Mouse (Mus musculus): ENCODE data around the gene Gda. TPM values are rescaled to one million over a fixed set of nuclear protein-coding genes. Genes with fewer than 3 reads are reported as not detected.

The Gda gene
- polyA plus RNA-seq, 1 experiment from 2014 or later: 0.16 TPM

DNA sequence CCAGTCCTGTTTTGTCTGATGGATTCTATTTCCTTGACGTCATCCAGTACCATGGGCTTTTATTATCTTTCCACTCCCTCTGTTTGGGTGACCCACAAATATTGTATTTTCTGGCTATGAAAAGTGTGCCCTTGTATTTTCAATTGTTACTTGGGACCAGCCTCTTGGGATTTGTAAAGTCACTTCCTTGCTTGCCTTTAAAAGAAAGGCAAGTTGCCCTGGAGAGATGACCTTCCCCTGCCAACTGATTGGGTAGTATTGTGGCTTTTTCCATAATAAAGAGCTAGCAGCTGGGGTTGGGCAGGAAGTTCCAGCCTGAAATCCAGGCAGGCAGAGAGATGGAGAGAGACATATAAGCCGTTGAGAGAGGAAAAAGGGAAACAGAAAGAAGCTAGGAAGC, 91.5 kb downstream of the Gda start:
- H3K27ac ChIP-seq: no peak overlapping the region
- H3K4me3 ChIP-seq: no peak overlapping the region
- no peaks in the 10 kb centered on the region for H3K27me3 ChIP-seq (ENCODE audit: insufficient read depth, poor library complexity, severe bottlenecking)
- no peaks in the 10 kb centered on the region for H3K9me3 ChIP-seq
- DNase-seq (ENCODE audit: low spot score): no peak
- no peaks in the 10 kb centered on the region for H3K4me1 ChIP-seq
- WGBS: 49% methylated on average over 2 of the region's 2 CpGs
- H3K36me3 ChIP-seq: no peaks in the 10 kb centered on the region

DNA sequence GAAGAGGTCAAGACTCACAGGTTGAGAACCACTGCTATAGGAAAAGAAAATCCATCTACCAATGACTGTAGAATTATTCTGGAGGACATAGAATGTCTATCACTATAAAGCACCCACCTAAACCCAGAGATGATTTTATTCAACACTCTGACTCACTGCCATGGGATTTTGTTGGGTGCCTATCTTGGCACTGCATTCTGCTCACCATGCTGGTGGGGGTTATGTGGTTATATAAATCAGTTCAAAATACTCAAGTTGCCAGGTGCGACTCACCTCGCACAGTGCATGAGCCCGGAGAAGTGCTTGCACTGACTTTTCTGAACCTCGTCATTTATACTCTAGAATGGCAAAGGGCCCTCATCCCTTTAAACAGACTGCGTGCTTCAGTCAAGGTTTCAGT, 94.0 kb downstream of the Gda start:
- WGBS: 90% methylated on average over 5 of the region's 5 CpGs

DNA sequence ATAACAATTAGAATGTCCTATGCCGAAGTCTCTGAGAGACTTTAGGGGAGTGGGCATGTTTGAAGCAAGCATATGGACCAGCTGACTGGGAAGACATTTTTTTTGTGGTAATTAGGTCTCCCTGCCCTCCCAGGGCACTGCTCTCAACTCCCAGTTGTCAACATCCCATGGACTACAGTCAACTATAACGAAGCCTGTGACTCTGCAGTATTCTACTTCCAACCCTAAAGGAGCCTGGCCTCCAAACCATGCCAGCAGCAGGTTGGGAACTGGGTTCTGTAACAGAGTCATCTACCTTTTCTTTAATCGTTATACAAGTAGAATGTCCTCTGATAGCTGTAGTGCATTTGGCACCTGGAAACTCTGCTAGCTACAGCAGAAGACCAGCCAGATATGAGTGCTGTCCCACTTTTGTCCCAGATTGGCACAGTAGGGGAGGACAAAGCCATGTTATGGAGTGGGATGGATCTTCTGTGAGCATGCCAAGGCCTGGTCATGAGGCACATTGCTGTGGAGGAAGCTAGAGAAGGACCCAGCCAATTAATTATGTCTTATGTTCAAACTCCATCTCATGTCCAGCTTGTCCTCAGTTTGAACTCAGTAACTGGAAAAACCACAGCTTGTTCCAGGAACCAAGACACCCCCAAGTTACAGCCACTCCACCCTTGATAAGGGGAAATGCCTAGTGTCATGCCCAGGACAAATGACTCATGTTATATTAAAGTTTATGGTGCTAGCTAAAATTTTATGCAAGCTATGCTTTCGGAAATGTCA, 96.6 kb downstream of the Gda start:
- H3K27ac ChIP-seq: no peak overlapping the region
- H3K36me3 ChIP-seq: no peaks in the 10 kb centered on the region
- no peaks in the 10 kb centered on the region for H3K27me3 ChIP-seq (ENCODE audit: insufficient read depth, poor library complexity, severe bottlenecking)
- no peaks in the 10 kb centered on the region for H3K9me3 ChIP-seq
- DNase-seq (ENCODE audit: low spot score): no peak
- no peak overlapping the region for H3K4me3 ChIP-seq
- 84% methylated on average over 4 of the region's 4 CpGs for WGBS
- H3K4me1 ChIP-seq: no peaks in the 10 kb centered on the region

More for the DNA sequence above, 94.0 kb downstream of the Gda start:
- no peaks in the 10 kb centered on the region for H3K27me3 ChIP-seq (ENCODE audit: insufficient read depth, poor library complexity, severe bottlenecking)
- H3K4me3 ChIP-seq: no peak overlapping the region
- no peaks in the 10 kb centered on the region for H3K4me1 ChIP-seq
- no peak for DNase-seq (ENCODE audit: low spot score)
- H3K27ac ChIP-seq: no peak overlapping the region
- H3K9me3 ChIP-seq: no peaks in the 10 kb centered on the region
- no peaks in the 10 kb centered on the region for H3K36me3 ChIP-seq

GRCm38 (mm10) chr19:21373073-21373755, 100.0 kb downstream of the Gda start:
- 53% methylated on average over 11 of the region's 11 CpGs for WGBS
- Histone ChIP-seq H3K36me3 (no peaks in the 10 kb centered on the region), H3K9me3 (no peaks in the 10 kb centered on the region), H3K27me3 (ENCODE audit: insufficient read depth, poor library complexity, severe bottlenecking) (no peaks in the 10 kb centered on the region), H3K4me1 (no peaks in the 10 kb centered on the region), H3K4me3 (no peak overlapping the region), H3K27ac (no peak overlapping the region)
- no peak for DNase-seq (ENCODE audit: low spot score)

DNA sequence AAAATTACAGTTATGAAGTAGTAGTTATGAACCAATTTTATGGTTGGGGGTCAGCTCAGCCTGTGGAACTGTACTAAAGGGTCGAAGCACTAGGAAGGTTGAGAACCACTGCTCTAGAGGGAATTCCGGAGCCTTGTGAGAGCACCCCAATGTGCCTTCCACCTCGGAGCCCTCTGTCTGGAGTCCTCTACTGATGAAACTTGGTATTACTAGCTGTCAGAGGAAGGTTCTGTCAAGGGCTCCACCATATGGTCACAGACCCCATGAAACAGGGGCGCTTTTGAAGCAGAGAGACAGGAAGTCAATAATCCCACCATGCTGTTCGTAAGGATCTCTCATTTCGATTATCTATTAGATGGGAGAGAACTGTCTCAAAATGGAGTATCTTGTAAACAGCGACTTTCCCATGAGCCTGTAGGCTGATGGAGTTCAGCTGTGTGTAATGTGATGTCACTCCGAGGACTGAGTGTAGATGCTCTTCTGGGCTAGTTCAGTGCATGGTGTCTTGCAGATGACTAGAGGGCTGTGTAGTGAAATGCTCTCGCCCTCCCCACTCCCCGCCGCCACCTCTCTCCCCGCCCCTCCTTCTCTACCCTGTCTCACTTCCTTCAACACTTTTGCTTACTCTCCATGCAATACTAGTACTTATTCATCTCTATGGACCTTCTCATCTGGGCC, 100.7 kb downstream of the Gda start:
- Histone ChIP-seq H3K4me1 (no peaks in the 10 kb centered on the region), H3K36me3 (no peaks in the 10 kb centered on the region), H3K4me3 (no peak overlapping the region), H3K27ac (no peak overlapping the region), H3K9me3 (no peaks in the 10 kb centered on the region), H3K27me3 (ENCODE audit: insufficient read depth, poor library complexity, severe bottlenecking) (no peaks in the 10 kb centered on the region)
- 74% methylated on average over 12 of the region's 12 CpGs for WGBS
- DNase-seq (ENCODE audit: low spot score): no peak

DNA sequence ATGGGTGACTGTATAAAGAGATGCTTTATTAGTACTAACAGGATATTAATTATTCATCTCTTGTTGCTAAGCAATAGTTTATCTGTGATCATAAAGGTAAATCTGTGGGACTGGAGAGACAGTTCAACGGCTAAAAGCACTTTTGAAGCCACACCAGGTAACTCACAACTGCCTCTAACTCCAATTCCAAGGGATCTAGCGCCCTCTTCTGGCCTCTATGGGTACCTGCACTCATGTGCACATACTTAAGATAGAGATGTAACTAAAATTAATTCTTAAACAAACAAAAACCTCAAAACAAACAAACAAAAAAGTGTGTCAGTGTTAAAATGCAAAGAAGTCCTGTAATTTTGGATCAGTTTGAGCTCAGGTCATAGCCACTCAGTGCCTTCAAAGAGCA, 101.9 kb downstream of the Gda start:
- 55% methylated on average over 2 of the region's 2 CpGs for WGBS
- H3K4me1 ChIP-seq: no peaks in the 10 kb centered on the region
- DNase-seq (ENCODE audit: low spot score): no peak
- no peaks in the 10 kb centered on the region for H3K9me3 ChIP-seq
- H3K27ac ChIP-seq: no peak overlapping the region
- H3K4me3 ChIP-seq: no peak overlapping the region
- no peaks in the 10 kb centered on the region for H3K36me3 ChIP-seq
- no peaks in the 10 kb centered on the region for H3K27me3 ChIP-seq (ENCODE audit: insufficient read depth, poor library complexity, severe bottlenecking)

GRCm38 (mm10) chr19:21370782-21371181, 102.5 kb downstream of the Gda start:
- DNase-seq (ENCODE audit: low spot score): no peak
- no peaks in the 10 kb centered on the region for H3K4me1 ChIP-seq
- no peak overlapping the region for H3K4me3 ChIP-seq
- H3K27me3 ChIP-seq (ENCODE audit: insufficient read depth, poor library complexity, severe bottlenecking): no peaks in the 10 kb centered on the region
- H3K36me3 ChIP-seq: no peaks in the 10 kb centered on the region
- H3K27ac ChIP-seq: no peak overlapping the region
- no peaks in the 10 kb centered on the region for H3K9me3 ChIP-seq
- WGBS: 89% methylated on average over 8 of the region's 8 CpGs

GRCm38 (mm10) chr19:21369175-21369574, 104.1 kb downstream of the Gda start:
- H3K27ac ChIP-seq: no peak overlapping the region
- H3K4me1 ChIP-seq: no peaks in the 10 kb centered on the region
- H3K36me3 ChIP-seq: no peaks in the 10 kb centered on the region
- no peaks in the 10 kb centered on the region for H3K9me3 ChIP-seq
- 85% methylated on average over 6 of the region's 6 CpGs for WGBS
- no peaks in the 10 kb centered on the region for H3K27me3 ChIP-seq (ENCODE audit: insufficient read depth, poor library complexity, severe bottlenecking)
- no peak overlapping the region for H3K4me3 ChIP-seq
- DNase-seq (ENCODE audit: low spot score): no peak

- Histone ChIP-seq H3K27me3 (ENCODE audit: insufficient read depth, poor library complexity, severe bottlenecking) (no peaks in the 10 kb centered on the region), H3K4me1 (no peaks in the 10 kb centered on the region), H3K4me3 (no peak overlapping the region), H3K9me3 (no peaks in the 10 kb centered on the region), H3K36me3 (no peaks in the 10 kb centered on the region), H3K27ac (no peak overlapping the region)
- DNase-seq (ENCODE audit: low spot score): no peak
- 81% methylated on average over 4 of the region's 4 CpGs for WGBS
Measured at GRCm38 (mm10) chr19:21368595-21368994, 104.7 kb downstream of the Gda start.

- 82% methylated on average over 6 of the region's 6 CpGs for WGBS
- no peaks in the 10 kb centered on the region for H3K9me3 ChIP-seq
- H3K4me3 ChIP-seq: no peak overlapping the region
- H3K4me1 ChIP-seq: no peaks in the 10 kb centered on the region
- no peak for DNase-seq (ENCODE audit: low spot score)
- no peaks in the 10 kb centered on the region for H3K36me3 ChIP-seq
- H3K27ac ChIP-seq: no peak overlapping the region
- H3K27me3 ChIP-seq (ENCODE audit: insufficient read depth, poor library complexity, severe bottlenecking): no peaks in the 10 kb centered on the region
Measured at GRCm38 (mm10) chr19:21357792-21358191, 115.5 kb downstream of the Gda start.

DNA sequence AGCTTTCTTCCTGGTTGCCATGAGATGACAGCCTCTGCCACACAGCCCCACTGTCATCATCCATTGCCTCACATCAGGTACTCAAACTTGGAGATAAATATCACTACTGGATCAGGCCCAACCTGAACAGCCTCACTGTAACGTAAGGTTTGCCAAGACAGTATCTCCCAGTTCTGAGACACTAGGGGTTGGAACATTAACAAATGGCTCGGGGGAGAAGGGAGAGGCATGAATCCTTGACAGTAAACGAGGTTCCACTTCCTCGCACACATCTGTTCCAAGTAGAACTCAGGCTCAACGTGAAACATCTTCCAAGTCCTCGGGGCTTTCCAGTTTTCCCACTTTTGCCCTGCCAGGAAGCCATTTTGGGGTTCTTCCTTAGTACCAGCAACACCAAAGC, 123.6 kb downstream of the Gda start:
- Histone ChIP-seq H3K36me3 (no peaks in the 10 kb centered on the region), H3K9me3 (no peaks in the 10 kb centered on the region), H3K27me3 (ENCODE audit: insufficient read depth, poor library complexity, severe bottlenecking) (no peaks in the 10 kb centered on the region), H3K4me3 (no peak overlapping the region), H3K27ac (no peak overlapping the region), H3K4me1 (no peaks in the 10 kb centered on the region)
- 87% methylated on average over 6 of the region's 6 CpGs for WGBS
- no peak for DNase-seq (ENCODE audit: low spot score)

GRCm38 (mm10) chr19:21346646-21347045, 126.6 kb downstream of the Gda start:
- DNase-seq (ENCODE audit: low spot score): no peak
- Histone ChIP-seq H3K4me3 (no peak overlapping the region), H3K9me3 (no peaks in the 10 kb centered on the region), H3K36me3 (no peaks in the 10 kb centered on the region), H3K27me3 (ENCODE audit: insufficient read depth, poor library complexity, severe bottlenecking) (no peaks in the 10 kb centered on the region), H3K27ac (no peak overlapping the region), H3K4me1 (no peaks in the 10 kb centered on the region)
- WGBS: 87% methylated on average over 6 of the region's 6 CpGs
